Mouse (Mus musculus) right cerebral cortex, adult 2 months (tissue): ENCODE data around the gene Dennd2c.
A peak's percentile ranks its signal among the peaks of the same experiment; 100 is the strongest.
"Not testable (repeated sequence)": the region's sequence is repeated elsewhere in the genome, so short reads cannot be mapped to it uniquely, and the experiment has no call there.

Experiments
- DNase-seq, 2 experiments: peaks; one replicate each; pipeline ENCODE4 v3.0.0; 2021 to 2022; ENCODE audit warnings: low spot score in 2 of 2

Gene Dennd2c

DNA sequence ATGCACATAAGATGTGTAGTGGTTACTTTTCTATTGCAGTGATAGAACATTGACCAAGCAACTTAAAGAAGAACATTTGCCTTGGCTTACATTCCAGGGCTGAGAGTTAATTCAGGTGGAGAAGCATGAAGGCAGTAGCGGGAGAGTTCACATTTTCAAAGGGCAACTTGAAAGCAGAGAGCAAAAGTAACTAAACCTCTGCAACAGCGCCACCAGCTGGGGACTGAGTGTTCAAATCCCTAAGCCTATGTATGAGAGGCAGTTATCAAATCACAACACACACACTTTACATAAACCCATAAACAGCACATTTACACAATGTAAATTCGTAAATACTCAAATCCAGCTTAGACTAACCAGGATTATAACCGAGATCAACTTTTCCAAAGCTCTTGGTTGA lies 67.4 kb downstream of the Dennd2c start:
- peak; percentile 81 to 82 for DNase-seq

- peak; percentile 99 to 100 for DNase-seq
Observed at GRCm38 (mm10) chr3:103171505-103172267, 69.3 kb downstream of the Dennd2c start, which contains the start of gene Bcas2. Gene Bcas2 (plus strand): TSS chr3:103171655.

GRCm38 (mm10) chr3:103172615-103173014 lies 70.2 kb downstream of the Dennd2c start:
- no peak for DNase-seq

DNA sequence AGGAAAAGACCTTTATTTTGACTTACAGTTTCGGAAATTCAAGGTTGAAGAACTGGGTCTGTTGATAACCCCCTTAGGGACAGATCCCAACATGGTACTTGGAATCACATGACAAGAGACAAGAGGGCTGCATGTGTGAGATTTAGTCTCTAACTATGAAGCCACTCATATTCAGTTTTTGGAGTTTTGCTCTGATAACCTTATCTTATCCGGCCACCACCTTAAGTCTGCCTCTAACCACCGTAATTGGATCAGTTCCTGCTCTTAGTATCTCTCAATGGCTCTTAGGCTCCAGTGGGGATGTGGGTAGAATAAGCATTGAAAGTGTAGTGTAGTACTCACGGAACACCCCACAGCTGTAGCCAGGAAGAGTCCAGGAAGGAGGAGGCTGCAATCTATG lies 74.3 kb downstream of the Dennd2c start:
- DNase-seq = no peak

- no peak for DNase-seq
Observed at GRCm38 (mm10) chr3:103179527-103179926, 77.1 kb downstream of the Dennd2c start.

DNA sequence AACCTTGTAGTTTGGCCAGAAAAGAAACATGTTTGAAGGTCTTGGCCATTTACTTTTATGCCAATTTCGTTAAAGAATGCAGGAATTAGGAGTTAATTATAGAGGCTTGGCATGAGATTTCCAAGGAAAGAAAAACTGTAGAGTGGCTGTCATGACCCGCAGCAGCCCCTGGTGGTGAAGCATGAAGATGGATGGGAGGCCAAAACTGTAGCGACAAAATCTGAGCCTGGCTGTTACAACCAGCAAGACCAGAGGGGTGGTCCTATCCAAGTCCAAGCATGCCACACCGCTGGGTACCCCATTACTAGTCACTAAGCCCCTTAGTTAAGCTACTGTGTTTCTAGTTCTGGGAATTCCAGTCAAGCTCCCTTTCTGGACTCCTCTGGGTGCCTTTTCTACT lies 78.8 kb downstream of the Dennd2c start:
- DNase-seq = no peak

GRCm38 (mm10) chr3:103182821-103183220 lies 80.4 kb downstream of the Dennd2c start:
- no peak for DNase-seq

GRCm38 (mm10) chr3:103184467-103184866 lies 82.1 kb downstream of the Dennd2c start:
- DNase-seq = not testable (repeated sequence)

GRCm38 (mm10) chr3:103188451-103188850 lies 86.0 kb downstream of the Dennd2c start:
- no peak for DNase-seq

- no peak for DNase-seq
Observed at GRCm38 (mm10) chr3:103188856-103189255, 86.5 kb downstream of the Dennd2c start.

DNA sequence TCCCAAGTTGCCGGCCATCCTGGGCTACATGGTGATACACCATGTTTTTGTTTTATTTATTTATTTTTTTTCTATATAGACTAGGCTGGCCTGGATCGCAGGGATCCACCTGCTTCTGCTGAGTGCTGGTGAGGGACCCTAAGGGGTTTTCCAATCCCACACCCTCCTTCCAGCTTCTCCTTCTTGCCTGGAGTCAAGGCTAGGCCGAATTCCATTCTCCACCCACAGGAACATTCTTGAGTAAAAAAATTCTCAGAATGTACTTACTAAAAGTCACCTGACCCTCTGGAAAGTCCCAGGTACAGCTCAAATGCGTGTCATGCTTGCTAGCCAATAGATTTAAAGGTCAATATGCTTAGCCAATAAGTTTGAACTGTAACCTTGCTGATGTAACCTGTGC lies 89.8 kb downstream of the Dennd2c start:
- DNase-seq = no peak

DNA sequence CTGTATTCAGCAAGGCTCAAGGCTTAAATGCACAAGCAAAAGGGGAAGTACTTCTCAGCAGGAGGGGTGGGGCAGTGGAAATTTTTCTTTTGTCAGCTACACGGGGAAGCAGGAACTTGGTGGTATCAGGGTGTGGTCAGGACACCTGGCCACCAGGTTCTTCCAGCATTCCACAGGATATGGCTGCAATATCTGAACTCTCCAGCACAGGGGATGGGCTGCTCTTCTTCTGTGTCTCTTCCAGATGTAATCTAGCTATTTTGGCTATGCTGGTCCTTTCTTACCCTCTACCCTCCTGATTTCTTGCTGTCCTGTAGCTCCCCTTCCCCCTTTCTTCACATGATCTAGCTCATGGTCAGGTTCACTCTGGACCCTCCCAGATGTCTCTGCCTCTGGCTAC lies 90.8 kb downstream of the Dennd2c start:
- no peak for DNase-seq

GRCm38 (mm10) chr3:103196320-103196823 lies 94.0 kb downstream of the Dennd2c start:
- DNase-seq = no peak

- DNase-seq = no peak
Observed at GRCm38 (mm10) chr3:103199386-103199785, 97.0 kb downstream of the Dennd2c start.

DNA sequence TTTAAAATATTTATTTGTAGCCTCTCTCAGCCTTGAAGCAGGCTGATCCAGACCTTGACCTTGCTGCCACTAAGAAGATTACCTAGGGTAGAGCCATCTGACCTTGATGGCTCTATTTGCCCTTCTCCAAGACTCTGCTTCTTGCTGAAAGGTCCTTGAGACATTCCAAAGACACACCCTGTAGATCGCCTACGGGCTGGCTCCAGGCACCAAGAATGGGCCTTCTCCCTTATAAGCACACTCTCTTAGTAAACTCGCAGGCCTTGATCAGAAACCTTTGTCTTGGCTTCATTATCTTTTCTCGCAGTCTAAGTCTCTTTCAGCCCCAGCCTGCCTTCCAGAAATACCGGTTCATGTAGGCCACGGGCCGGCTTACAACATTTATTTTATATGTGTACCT lies 98.7 kb downstream of the Dennd2c start:
- DNase-seq = not testable (repeated sequence)

GRCm38 (mm10) chr3:103203554-103203953 lies 101.2 kb downstream of the Dennd2c start:
- no peak for DNase-seq

- DNase-seq = no peak
Observed at GRCm38 (mm10) chr3:103204445-103204844, 102.0 kb downstream of the Dennd2c start.

- no peak for DNase-seq
Observed at GRCm38 (mm10) chr3:103206393-103206792, 104.0 kb downstream of the Dennd2c start.

DNA sequence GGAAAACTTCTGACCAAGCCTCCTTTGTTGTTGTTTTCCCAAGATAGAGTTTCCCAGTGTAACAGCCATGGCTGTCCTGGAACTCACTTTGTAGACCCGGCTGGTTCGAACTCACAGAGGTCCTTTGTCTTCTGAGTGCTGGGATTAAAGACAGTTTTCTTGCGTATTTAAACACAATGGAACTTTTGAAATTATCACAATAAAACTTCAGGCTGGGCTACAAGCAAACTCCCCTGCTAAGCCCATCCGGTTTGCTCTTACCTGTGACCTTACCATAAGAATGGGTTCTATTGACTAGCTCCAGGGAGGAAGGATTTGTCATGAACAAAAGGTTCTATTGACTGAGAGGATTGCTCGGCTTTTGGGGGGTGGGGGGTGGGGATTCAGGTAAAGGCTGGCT lies 105.3 kb downstream of the Dennd2c start:
- DNase-seq = no peak

- DNase-seq = no peak
Observed at GRCm38 (mm10) chr3:103208237-103208636, 105.8 kb downstream of the Dennd2c start.

GRCm38 (mm10) chr3:103211101-103211500 lies 108.7 kb downstream of the Dennd2c start:
- no peak for DNase-seq

DNA sequence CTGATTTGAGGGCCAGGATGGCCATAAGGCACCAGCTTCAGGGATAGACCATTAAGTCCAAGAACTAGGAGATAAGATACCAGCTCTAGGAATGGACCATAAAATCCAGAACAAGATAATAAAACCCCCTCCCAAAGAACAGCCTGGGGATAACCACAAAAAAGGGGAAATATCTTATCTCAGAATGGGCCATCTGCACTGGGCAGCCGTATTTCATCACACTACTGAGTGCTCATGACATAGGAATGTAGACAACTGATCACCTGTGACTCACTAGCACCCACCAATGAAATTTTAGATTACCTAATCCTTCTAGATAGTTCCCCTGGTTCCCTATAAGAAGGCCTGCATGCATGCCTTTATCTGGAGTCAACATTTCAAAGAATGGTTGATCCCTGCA lies 109.7 kb downstream of the Dennd2c start:
- DNase-seq = no peak

DNA sequence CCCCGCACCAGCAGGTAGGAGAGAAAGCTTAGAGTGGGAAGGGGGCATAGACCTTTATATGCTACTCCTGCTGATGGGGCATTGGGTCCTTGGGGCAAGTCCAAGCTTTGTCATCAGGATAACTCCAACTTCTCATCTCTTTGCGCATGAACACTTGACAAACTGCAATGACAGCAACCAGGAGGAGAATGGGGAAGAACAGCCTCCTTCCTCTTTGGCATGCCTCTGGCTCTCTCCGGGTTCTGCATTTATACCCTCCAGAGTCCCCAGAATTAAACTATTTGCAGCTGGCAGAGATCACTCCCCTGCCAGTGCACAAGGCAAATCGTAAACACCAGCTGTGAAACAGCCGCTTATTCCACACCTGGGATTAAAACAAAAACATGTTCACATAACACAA lies 111.1 kb downstream of the Dennd2c start:
- no peak for DNase-seq
